Mouse (Mus musculus) heart, adult 2 months (tissue): ENCODE data around the gene Olfr608.

Experiments used
- CTCF ChIP-seq: fragments of 200-600 bp; IDR thresholded peaks from 2 replicates; pipeline ENCODE4 v1.8.1; 2022; ENCODE audit warnings: antibody characterized with exemption, mild to moderate bottlenecking, moderate library complexity
- POLR2A ChIP-seq: fragments of 200-500 bp; IDR thresholded peaks from 2 replicates; pipeline ENCODE4 v1.6.1; 2011; ENCODE audit warnings: mild to moderate bottlenecking, low read depth, low read length, control low read depth; ENCODE audit not compliant: insufficient read depth

GRCm38 (mm10) chr7:103497962-103498361, 28.3 kb downstream of the Olfr608 start, which contains the start of gene Olfr609:
- no peak for TF ChIP-seq CTCF
- no peak for TF ChIP-seq POLR2A
